8 mouse cellular contexts compared by ENCODE assay signal in genomic region chr7:28373131-28373581, GRCm38 (mm10). TPM values are rescaled to one million over a fixed set of nuclear protein-coding genes. Genes with fewer than 3 reads are reported as not detected.
DNase-seq lines count a peak whose midpoint lies in the region; ATAC-seq lines count a peak whose summit lies in the region.

No protein-coding gene starts in this region.

- peak overlapping the region; percentile 94 for H3K27ac ChIP-seq in embryonic facial prominence, embryonic 15.5 days (replicated peaks)
- H3K27ac ChIP-seq in heart, embryonic 15.5 days, result peak overlapping the region; percentile 97
- peak overlapping the region; percentile 86 for H3K27ac ChIP-seq in liver, embryonic 16.5 days (ENCODE audit: low read length)
- H3K27ac ChIP-seq in neural tube, embryonic 15.5 days (replicated peaks), result peak overlapping the region; percentile 93

- H3K27me3 ChIP-seq in embryonic facial prominence, embryonic 15.5 days, result no peaks in the 10 kb centered on the region
- no peaks in the 10 kb centered on the region for H3K27me3 ChIP-seq in heart, embryonic 15.5 days
- H3K27me3 ChIP-seq in liver, embryonic 16.5 days (ENCODE audit: control insufficient read depth, insufficient read depth, low read depth, low read length), result peaks cover 7% of the 10 kb centered on the region
- no peaks in the 10 kb centered on the region for H3K27me3 ChIP-seq in neural tube, embryonic 15.5 days (replicated peaks)

- DNase-seq in adrenal gland, postnatal 14 days, result peak; percentile 87
- peak; percentile 89 to 90 for DNase-seq in kidney, postnatal 36 days
- peak; percentile 74 to 81 for DNase-seq in thymus, postnatal 10 days (ENCODE audit: low spot score in 2 of 2)

- peak; percentile 42 for ATAC-seq in CD4-positive, CD25-positive, alpha-beta regulatory T cell, adult 4 months
- ATAC-seq in embryonic facial prominence, embryonic 15.5 days (ENCODE audit: insufficient number of reproducible peaks, low FRiP score, low TSS enrichment, low read depth), result peak; percentile 26
- peak; percentile 1 for ATAC-seq in heart, embryonic 15.5 days (replicated peaks; ENCODE audit: insufficient number of reproducible peaks, insufficient read depth, low FRiP score, low read depth)
- 0 out of 2 replicates have a peak, but pooled peaks have one; percentile 2 for ATAC-seq in liver, embryonic 16.5 days (ENCODE audit: low read depth)
- ATAC-seq in neural tube, embryonic 15.5 days (ENCODE audit: low FRiP score), result peak; percentile 4

- H3K4me1 ChIP-seq in embryonic facial prominence, embryonic 15.5 days, result peaks cover 67% of the 10 kb centered on the region
- peaks cover 50% of the 10 kb centered on the region for H3K4me1 ChIP-seq in heart, embryonic 15.5 days (replicated peaks)
- peaks cover 60% of the 10 kb centered on the region for H3K4me1 ChIP-seq in liver, embryonic 16.5 days (ENCODE audit: control insufficient read depth, low read depth, low read length)
- H3K4me1 ChIP-seq in neural tube, embryonic 15.5 days, result peaks cover 63% of the 10 kb centered on the region

- H3K9me3 ChIP-seq in embryonic facial prominence, embryonic 15.5 days (replicated peaks), result no peaks in the 10 kb centered on the region
- H3K9me3 ChIP-seq in heart, embryonic 15.5 days (replicated peaks), result no peaks in the 10 kb centered on the region
- H3K9me3 ChIP-seq in liver, embryonic 16.5 days (replicated peaks; ENCODE audit: control insufficient read depth, low read length), result no peaks in the 10 kb centered on the region
- H3K9me3 ChIP-seq in neural tube, embryonic 15.5 days (replicated peaks), result no peaks in the 10 kb centered on the region

- no peak overlapping the region for H3K9ac ChIP-seq in embryonic facial prominence, embryonic 15.5 days
- 0 out of 2 replicates have a peak overlapping the region, but pooled peaks have one; percentile 41 for H3K9ac ChIP-seq in heart, embryonic 15.5 days
- peak overlapping the region; percentile 59 for H3K9ac ChIP-seq in liver, embryonic 16.5 days (ENCODE audit: low read depth, low read length)
- H3K9ac ChIP-seq in neural tube, embryonic 15.5 days (replicated peaks), result 0 out of 2 replicates have a peak overlapping the region, but pooled peaks have one; percentile 29

- H3K36me3 ChIP-seq in embryonic facial prominence, embryonic 15.5 days, result peaks cover 28% of the 10 kb centered on the region
- H3K36me3 ChIP-seq in heart, embryonic 15.5 days, result peaks cover 16% of the 10 kb centered on the region
- H3K36me3 ChIP-seq in liver, embryonic 16.5 days (ENCODE audit: control insufficient read depth, insufficient read depth), result peaks cover 4% of the 10 kb centered on the region; the same call in 1 of the 2 replicates
- H3K36me3 ChIP-seq in neural tube, embryonic 15.5 days, result no peaks in the 10 kb centered on the region

- WGBS in embryonic facial prominence, embryonic 15.5 days, result under 1% methylated on average over 9 of the region's 9 CpGs
- WGBS in heart, embryonic 15.5 days, result 1% methylated on average over 9 of the region's 9 CpGs
- under 1% methylated on average over 9 of the region's 9 CpGs for WGBS in liver, embryonic 16.5 days (ENCODE audit: insufficient replicate concordance)
- WGBS in neural tube, embryonic 15.5 days, result under 1% methylated on average over 9 of the region's 9 CpGs

- peak overlapping the region; percentile 49 for H3K4me2 ChIP-seq in embryonic facial prominence, embryonic 15.5 days (replicated peaks)
- H3K4me2 ChIP-seq in heart, embryonic 15.5 days, result peak overlapping the region; percentile 81
- H3K4me2 ChIP-seq in liver, embryonic 16.5 days (ENCODE audit: low read depth, low read length), result peak overlapping the region; percentile 98
- H3K4me2 ChIP-seq in neural tube, embryonic 15.5 days, result peak overlapping the region; percentile 95

- H3K4me3 ChIP-seq in embryonic facial prominence, embryonic 15.5 days (replicated peaks), result peak overlapping the region; percentile 83
- peak overlapping the region; percentile 74 for H3K4me3 ChIP-seq in heart, embryonic 15.5 days
- peak overlapping the region; percentile 71 for H3K4me3 ChIP-seq in liver, embryonic 16.5 days (ENCODE audit: low read depth, low read length)
- H3K4me3 ChIP-seq in neural tube, embryonic 15.5 days (replicated peaks), result peak overlapping the region; percentile 87

RNA-seq across cellular contexts. Expression of gene Plekhg2, which starts 0.8 kb away (rescaled TPM):
- 100 to 1,000 TPM in 1 of 2 experiments, 10 to 100 TPM in 1; 65.5 to 110 TPM for polyA plus RNA-seq in CD4-positive, CD25-positive, alpha-beta regulatory T cell, adult 4 months (2017; shearing (Covaris generic))
- 27.9 and 32.6 TPM in 2 replicates for total RNA-seq in adrenal gland, postnatal 14 days (2021)
- 66.8 and 76.1 TPM in 2 replicates for polyA plus RNA-seq in embryonic facial prominence, embryonic 15.5 days (2015; fragmentation: Nextera tagmentation; extraction: Ambion mirVana)
- 34.3 and 46.7 TPM in 2 replicates for polyA plus RNA-seq in heart, embryonic 15.5 days (2015; fragmentation: Nextera tagmentation; extraction: Ambion mirVana)
- polyA plus RNA-seq in liver, embryonic 16.5 days (2015; fragmentation: Nextera tagmentation; extraction: Ambion mirVana), result 4.8 and 6.3 TPM in 2 replicates
- 21.4 and 26.5 TPM in 2 replicates for polyA plus RNA-seq in neural tube, embryonic 15.5 days (2015; fragmentation: Nextera tagmentation; extraction: Ambion mirVana)

RNA-seq across cellular contexts. Expression of gene Zfp36, which starts 6.9 kb away (rescaled TPM):
- 100 to 1,000 TPM; 156 to 341 TPM for polyA plus RNA-seq in CD4-positive, CD25-positive, alpha-beta regulatory T cell, adult 4 months (2017; shearing (Covaris generic))
- total RNA-seq in adrenal gland, postnatal 14 days (2021), result 27.9 and 30.7 TPM in 2 replicates
- 20.2 and 23.5 TPM in 2 replicates for polyA plus RNA-seq in embryonic facial prominence, embryonic 15.5 days (2015; fragmentation: Nextera tagmentation; extraction: Ambion mirVana)
- 13.6 and 14.7 TPM in 2 replicates for polyA plus RNA-seq in heart, embryonic 15.5 days (2015; fragmentation: Nextera tagmentation; extraction: Ambion mirVana)
- 7.9 and 10.8 TPM in 2 replicates for polyA plus RNA-seq in liver, embryonic 16.5 days (2015; fragmentation: Nextera tagmentation; extraction: Ambion mirVana)
- polyA plus RNA-seq in neural tube, embryonic 15.5 days (2015; fragmentation: Nextera tagmentation; extraction: Ambion mirVana), result 4.2 and 7.5 TPM in 2 replicates

RNA-seq across cellular contexts. Expression of gene Med29, which starts 19.4 kb away (rescaled TPM):
- polyA plus RNA-seq in CD4-positive, CD25-positive, alpha-beta regulatory T cell, adult 4 months (2017; shearing (Covaris generic)), result 10 to 100 TPM; 25.8 to 27.5 TPM
- 29.6 and 30.5 TPM in 2 replicates for total RNA-seq in adrenal gland, postnatal 14 days (2021)
- polyA plus RNA-seq in embryonic facial prominence, embryonic 15.5 days (2015; fragmentation: Nextera tagmentation; extraction: Ambion mirVana), result 47.7 and 52.1 TPM in 2 replicates
- polyA plus RNA-seq in heart, embryonic 15.5 days (2015; fragmentation: Nextera tagmentation; extraction: Ambion mirVana), result 42.0 and 45.7 TPM in 2 replicates
- polyA plus RNA-seq in liver, embryonic 16.5 days (2015; fragmentation: Nextera tagmentation; extraction: Ambion mirVana), result 20.5 and 21.6 TPM in 2 replicates
- 48.4 and 50.0 TPM in 2 replicates for polyA plus RNA-seq in neural tube, embryonic 15.5 days (2015; fragmentation: Nextera tagmentation; extraction: Ambion mirVana)

RNA-seq across cellular contexts. Expression of gene Paf1, which starts 19.6 kb away (rescaled TPM):
- polyA plus RNA-seq in CD4-positive, CD25-positive, alpha-beta regulatory T cell, adult 4 months (2017; shearing (Covaris generic)), result 10 to 100 TPM; 55.6 to 71.0 TPM
- total RNA-seq in adrenal gland, postnatal 14 days (2021), result 77.0 and 87.6 TPM in 2 replicates
- polyA plus RNA-seq in embryonic facial prominence, embryonic 15.5 days (2015; fragmentation: Nextera tagmentation; extraction: Ambion mirVana), result 78.9 and 84.9 TPM in 2 replicates
- 66.8 and 73.0 TPM in 2 replicates for polyA plus RNA-seq in heart, embryonic 15.5 days (2015; fragmentation: Nextera tagmentation; extraction: Ambion mirVana)
- 24.7 and 25.8 TPM in 2 replicates for polyA plus RNA-seq in liver, embryonic 16.5 days (2015; fragmentation: Nextera tagmentation; extraction: Ambion mirVana)
- 89.3 and 96.0 TPM in 2 replicates for polyA plus RNA-seq in neural tube, embryonic 15.5 days (2015; fragmentation: Nextera tagmentation; extraction: Ambion mirVana)

RNA-seq across cellular contexts. Expression of gene Rps16, which starts 22.7 kb away (rescaled TPM):
- 1,000 to 10,000 TPM; 1,259 to 1,457 TPM for polyA plus RNA-seq in CD4-positive, CD25-positive, alpha-beta regulatory T cell, adult 4 months (2017; shearing (Covaris generic))
- total RNA-seq in adrenal gland, postnatal 14 days (2021), result 937 and 1,132 TPM in 2 replicates
- 1,000 and 1,004 TPM in 2 replicates for polyA plus RNA-seq in embryonic facial prominence, embryonic 15.5 days (2015; fragmentation: Nextera tagmentation; extraction: Ambion mirVana)
- polyA plus RNA-seq in heart, embryonic 15.5 days (2015; fragmentation: Nextera tagmentation; extraction: Ambion mirVana), result 534 and 573 TPM in 2 replicates
- 531 and 598 TPM in 2 replicates for polyA plus RNA-seq in liver, embryonic 16.5 days (2015; fragmentation: Nextera tagmentation; extraction: Ambion mirVana)
- polyA plus RNA-seq in neural tube, embryonic 15.5 days (2015; fragmentation: Nextera tagmentation; extraction: Ambion mirVana), result 467 and 619 TPM in 2 replicates

Comparison
In these comparisons a context has a peak if more than half of its experiments do, and no peak if none do; other contexts are left out.
1. Peak in every context shown above with its lines: DNase-seq, ATAC-seq, H3K4me3 ChIP-seq and H3K27ac ChIP-seq.